Mouse (Mus musculus): ENCODE measurements around the gene Aco2. TPM values are rescaled to one million over a fixed set of nuclear protein-coding genes. Genes with fewer than 3 reads are reported as not detected.
"Not testable (repeated sequence)": the region's sequence is repeated elsewhere in the genome, so short reads cannot be mapped to it uniquely, and the experiment has no call there.

Gene Aco2
- polyA plus RNA-seq, 1 experiment from 2014 or later: 213 TPM

- H3K36me3 ChIP-seq: peaks cover 44% of the 10 kb centered on the region
- no peaks in the 10 kb centered on the region for H3K9me3 ChIP-seq
- ATAC-seq (ENCODE audit: low FRiP score, low read depth): no peak
- no peaks in the 10 kb centered on the region for H3K4me1 ChIP-seq
- H3K27me3 ChIP-seq (replicated peaks): no peaks in the 10 kb centered on the region
- H3K4me2 ChIP-seq (replicated peaks): no peak overlapping the region
- H3K9ac ChIP-seq: no peak overlapping the region
- H3K4me3 ChIP-seq: no peak overlapping the region
- 96% methylated on average over 7 of the region's 7 CpGs for WGBS
- H3K27ac ChIP-seq: no peak overlapping the region
These were observed 17.1 kb downstream of the Aco2 start for GRCm38 (mm10) chr15:81889175-81889574.

GRCm38 (mm10) chr15:81891140-81891802 lies 19.2 kb downstream of the Aco2 start:
- Histone ChIP-seq H3K27ac (no peak overlapping the region), H3K9ac (no peak overlapping the region), H3K4me3 (no peak overlapping the region), H3K4me1 (no peaks in the 10 kb centered on the region), H3K27me3 (replicated peaks) (no peaks in the 10 kb centered on the region), H3K36me3 (peaks cover 60% of the 10 kb centered on the region), H3K9me3 (no peaks in the 10 kb centered on the region), H3K4me2 (replicated peaks) (no peak overlapping the region)
- 93% methylated on average over 7 of the region's 7 CpGs for WGBS
- ATAC-seq (ENCODE audit: low FRiP score, low read depth): no peak

GRCm38 (mm10) chr15:81891822-81892580 lies 19.9 kb downstream of the Aco2 start:
- Histone ChIP-seq H3K27me3 (replicated peaks) (no peaks in the 10 kb centered on the region), H3K36me3 (peaks cover 67% of the 10 kb centered on the region), H3K4me1 (no peaks in the 10 kb centered on the region), H3K4me2 (replicated peaks) (no peak overlapping the region), H3K9me3 (no peaks in the 10 kb centered on the region), H3K4me3 (no peak overlapping the region), H3K9ac (no peak overlapping the region), H3K27ac (no peak overlapping the region)
- no peak for ATAC-seq (ENCODE audit: low FRiP score, low read depth)
- 92% methylated on average over 8 of the region's 8 CpGs for WGBS

GRCm38 (mm10) chr15:81894002-81894401 lies 21.9 kb downstream of the Aco2 start:
- no peaks in the 10 kb centered on the region for H3K4me1 ChIP-seq
- no peak for ATAC-seq (ENCODE audit: low FRiP score, low read depth)
- no peak overlapping the region for H3K9ac ChIP-seq
- 88% methylated on average over 1 of the region's 1 CpGs for WGBS
- H3K4me2 ChIP-seq (replicated peaks): no peak overlapping the region
- H3K9me3 ChIP-seq: no peaks in the 10 kb centered on the region
- no peak overlapping the region for H3K4me3 ChIP-seq
- H3K27ac ChIP-seq: no peak overlapping the region
- H3K36me3 ChIP-seq: peaks cover 75% of the 10 kb centered on the region
- no peaks in the 10 kb centered on the region for H3K27me3 ChIP-seq (replicated peaks)

GRCm38 (mm10) chr15:81896407-81896806 lies 24.3 kb downstream of the Aco2 start:
- no peak for ATAC-seq (ENCODE audit: low FRiP score, low read depth)
- H3K36me3 ChIP-seq: peaks cover 75% of the 10 kb centered on the region
- WGBS: 100% methylated on average over 2 of the region's 2 CpGs

GRCm38 (mm10) chr15:81897607-81898285 lies 25.6 kb downstream of the Aco2 start:
- ATAC-seq (ENCODE audit: low FRiP score, low read depth): no peak
- no peak overlapping the region for H3K27ac ChIP-seq
- no peak overlapping the region for H3K4me2 ChIP-seq (replicated peaks)
- H3K27me3 ChIP-seq (replicated peaks): no peaks in the 10 kb centered on the region
- no peaks in the 10 kb centered on the region for H3K4me1 ChIP-seq
- H3K4me3 ChIP-seq: no peak overlapping the region
- WGBS: 93% methylated on average over 5 of the region's 5 CpGs
- peaks cover 75% of the 10 kb centered on the region for H3K36me3 ChIP-seq
- no peak overlapping the region for H3K9ac ChIP-seq
- H3K9me3 ChIP-seq: no peaks in the 10 kb centered on the region

More at GRCm38 (mm10) chr15:81896407-81896806, 24.3 kb downstream of the Aco2 start:
- Histone ChIP-seq H3K27ac (no peak overlapping the region), H3K4me1 (no peaks in the 10 kb centered on the region), H3K9me3 (no peaks in the 10 kb centered on the region), H3K27me3 (replicated peaks) (no peaks in the 10 kb centered on the region), H3K4me2 (replicated peaks) (no peak overlapping the region), H3K9ac (no peak overlapping the region), H3K4me3 (no peak overlapping the region)

- no peaks in the 10 kb centered on the region for H3K9me3 ChIP-seq
- H3K36me3 ChIP-seq: peaks cover 81% of the 10 kb centered on the region
- ATAC-seq (ENCODE audit: low FRiP score, low read depth): no peak
- no peak overlapping the region for H3K4me2 ChIP-seq (replicated peaks)
- no peak overlapping the region for H3K27ac ChIP-seq
- no peak overlapping the region for H3K9ac ChIP-seq
- no peaks in the 10 kb centered on the region for H3K27me3 ChIP-seq (replicated peaks)
- 100% methylated on average over 2 of the region's 2 CpGs for WGBS
- H3K4me1 ChIP-seq: no peaks in the 10 kb centered on the region
- no peak overlapping the region for H3K4me3 ChIP-seq
These were observed 26.6 kb downstream of the Aco2 start for GRCm38 (mm10) chr15:81898751-81899150.

GRCm38 (mm10) chr15:81904939-81905338 lies 32.8 kb downstream of the Aco2 start:
- Histone ChIP-seq H3K9me3 (no peaks in the 10 kb centered on the region), H3K4me1 (no peaks in the 10 kb centered on the region), H3K36me3 (peaks cover 93% of the 10 kb centered on the region), H3K27me3 (replicated peaks) (no peaks in the 10 kb centered on the region), H3K27ac (no peak overlapping the region), H3K4me2 (replicated peaks) (no peak overlapping the region), H3K4me3 (no peak overlapping the region), H3K9ac (no peak overlapping the region)
- WGBS: 47% methylated on average over 2 of the region's 2 CpGs
- no peak for ATAC-seq (ENCODE audit: low FRiP score, low read depth)

GRCm38 (mm10) chr15:81907953-81908352 lies 35.8 kb downstream of the Aco2 start:
- WGBS: 96% methylated on average over 8 of the region's 8 CpGs
- Histone ChIP-seq H3K4me1 (no peaks in the 10 kb centered on the region), H3K27ac (no peak overlapping the region), H3K9me3 (no peaks in the 10 kb centered on the region), H3K36me3 (peaks cover 95% of the 10 kb centered on the region), H3K27me3 (replicated peaks) (no peaks in the 10 kb centered on the region), H3K4me3 (no peak overlapping the region), H3K9ac (no peak overlapping the region), H3K4me2 (replicated peaks) (no peak overlapping the region)
- ATAC-seq (ENCODE audit: low FRiP score, low read depth): no peak

- H3K4me2 ChIP-seq (replicated peaks); H3K9ac ChIP-seq; H3K27ac ChIP-seq; H3K4me1 ChIP-seq; H3K27me3 ChIP-seq (replicated peaks); H3K4me3 ChIP-seq; H3K9me3 ChIP-seq; ATAC-seq (ENCODE audit: low FRiP score, low read depth): not testable (repeated sequence)
- 91% methylated on average over 4 of the region's 4 CpGs for WGBS
- H3K36me3 ChIP-seq: peaks cover 95% of the 10 kb centered on the region
These were observed 36.7 kb downstream of the Aco2 start for GRCm38 (mm10) chr15:81908767-81909166.

- Histone ChIP-seq H3K9ac (no peak overlapping the region), H3K4me1 (no peaks in the 10 kb centered on the region), H3K4me3 (no peak overlapping the region), H3K36me3 (peaks cover 91% of the 10 kb centered on the region), H3K27me3 (replicated peaks) (no peaks in the 10 kb centered on the region), H3K4me2 (replicated peaks) (no peak overlapping the region), H3K9me3 (no peaks in the 10 kb centered on the region), H3K27ac (no peak overlapping the region)
- ATAC-seq (ENCODE audit: low FRiP score, low read depth): no peak
- WGBS: 83% methylated on average over 2 of the region's 2 CpGs
These were observed 40.4 kb downstream of the Aco2 start for GRCm38 (mm10) chr15:81912498-81912897.

GRCm38 (mm10) chr15:81914668-81915067 lies 42.6 kb downstream of the Aco2 start:
- Histone ChIP-seq H3K9me3 (no peaks in the 10 kb centered on the region), H3K4me3 (no peak overlapping the region), H3K36me3 (peaks cover 73% of the 10 kb centered on the region), H3K4me1 (no peaks in the 10 kb centered on the region), H3K4me2 (replicated peaks) (no peak overlapping the region), H3K27me3 (replicated peaks) (no peaks in the 10 kb centered on the region), H3K27ac (no peak overlapping the region), H3K9ac (no peak overlapping the region)
- 91% methylated on average over 5 of the region's 5 CpGs for WGBS
- ATAC-seq (ENCODE audit: low FRiP score, low read depth): no peak
